Mouse (Mus musculus) G1E (cell line): ENCODE data around the gene Olfr366. TPM values are rescaled to one million over a fixed set of nuclear protein-coding genes. Genes with fewer than 3 reads are reported as not detected.
"Not testable (repeated sequence)": the region's sequence is repeated elsewhere in the genome, so short reads cannot be mapped to it uniquely, and the experiment has no call there.

Experiments used
- ATAC-seq: 2 replicates; pipeline ENCODE4 v1.8.0; 2016; ENCODE audit warnings: mild to moderate bottlenecking; ENCODE audit not compliant: insufficient number of reproducible peaks, poor library complexity, low FRiP score, severe bottlenecking; ENCODE audit errors: extremely low read depth
- DNase-seq: peaks from one replicate; pipeline ENCODE4 v3.0.0; 2012; ENCODE audit warnings: low spot score
- H3K27me3 ChIP-seq: 2 replicates; pipeline ENCODE4 v1.6.1; 2012; ENCODE audit warnings: mild to moderate bottlenecking, low read length, inconsistent platforms; ENCODE audit not compliant: insufficient read depth
- H3K36me3 ChIP-seq: replicated peaks from 2 replicates; pipeline ENCODE3; 2012; ENCODE audit warnings: mild to moderate bottlenecking, inconsistent platforms
- H3K4me1 ChIP-seq: 2 replicates; pipeline ENCODE4 v1.6.1; 2012; ENCODE audit warnings: low read depth, low read length, inconsistent platforms, mixed read lengths; ENCODE audit not compliant: insufficient read depth
- H3K4me3 ChIP-seq: 2 replicates; pipeline ENCODE4 v1.5.1; 2012; ENCODE audit warnings: low read depth, mild to moderate bottlenecking, inconsistent platforms, low read length, moderate library complexity, mixed read lengths
- H3K9me3 ChIP-seq: replicated peaks from 2 replicates; pipeline ENCODE4 v1.6.1; 2012; ENCODE audit warnings: inconsistent platforms
- CTCF ChIP-seq: IDR thresholded peaks from 2 replicates; pipeline ENCODE4 v1.5.1; 2012; ENCODE audit warnings: low read depth, low read length, inconsistent platforms, mixed read lengths
- GATA1 ChIP-seq: IDR thresholded peaks from 2 replicates; pipeline ENCODE4 v1.6.1; 2012; ENCODE audit warnings: borderline replicate concordance, low read length, inconsistent platforms, mixed read lengths
- GATA2 ChIP-seq: IDR thresholded peaks from 2 replicates; pipeline ENCODE4 v1.6.1; 2012; ENCODE audit warnings: low read depth, low read length, inconsistent platforms, borderline replicate concordance
- POLR2AphosphoS5 ChIP-seq: IDR thresholded peaks from 2 replicates; pipeline ENCODE4 v1.6.1; 2012; ENCODE audit warnings: low read depth, low read length, inconsistent platforms; ENCODE audit not compliant: insufficient replicate concordance
- TAL1 ChIP-seq: conservative IDR thresholded peaks from 2 replicates; pipeline ENCODE4 v1.6.1; 2012; ENCODE audit warnings: low read depth, low read length, inconsistent platforms, mixed read lengths
- polyA plus RNA-seq: library from polyadenylated mRNA; stranded (reverse); fragments of >175 nt; gene quantifications from 2 replicates; pipeline ENCODE4 v1.2.3, GENCODE M21; 2012
- total RNA-seq, 2 experiments: library from RNA; stranded (forward) in 1 of 2; stranded (reverse) in 1 of 2; fragments of 200-1000 nt in 1 of 2; fragments of >200 nt in 1 of 2; fragmentation: Nextera tagmentation in 1 of 2; gene quantifications; 2 replicates each; pipeline ENCODE4 v1.2.3; 2014 to 2017

Gene Olfr366
- not detected in 2 replicates for total RNA-seq (2014; fragmentation: Nextera tagmentation)
- 0.06 and 0.11 TPM in 2 replicates for total RNA-seq (2017)
- not detected in 2 replicates for polyA plus RNA-seq

DNA sequence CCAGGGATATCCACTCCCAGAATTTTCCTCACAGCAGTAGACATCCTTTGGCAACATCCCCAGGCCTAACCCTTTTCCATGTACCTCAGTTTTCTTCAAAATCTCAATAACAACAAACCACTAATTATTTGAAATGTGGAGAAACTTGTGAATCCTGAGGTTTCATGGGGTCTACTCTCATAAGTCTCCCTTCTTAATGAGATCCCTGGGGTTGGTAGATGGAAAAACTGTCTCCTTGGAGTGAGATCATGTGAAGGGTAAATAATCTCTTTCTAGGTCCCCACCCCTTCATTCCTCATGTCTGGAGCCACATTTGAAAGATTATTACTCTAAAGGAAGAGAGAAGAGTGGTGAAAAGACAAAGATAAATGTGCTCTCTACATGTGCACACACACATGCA lies at the start of gene Olfr366:
Gene Olfr366 (plus strand): TSS at position 301 of the 400 bp plus-strand sequence.
- no peak for DNase-seq
- TF ChIP-seq TAL1 (no peak), GATA1 (no peak), POLR2AphosphoS5 (no peak), CTCF (no peak), GATA2 (no peak)
- ATAC-seq, result no peak
- H3K9me3 ChIP-seq, result no peaks in the 10 kb centered on the region
- H3K27me3 ChIP-seq, result no peaks in the 10 kb centered on the region
- no peak within 1 kb of the TSS for H3K4me3 ChIP-seq
- H3K36me3 ChIP-seq, result no peaks in the 10 kb centered on the region
- H3K4me1 ChIP-seq, result no peaks in the 10 kb centered on the region

DNA sequence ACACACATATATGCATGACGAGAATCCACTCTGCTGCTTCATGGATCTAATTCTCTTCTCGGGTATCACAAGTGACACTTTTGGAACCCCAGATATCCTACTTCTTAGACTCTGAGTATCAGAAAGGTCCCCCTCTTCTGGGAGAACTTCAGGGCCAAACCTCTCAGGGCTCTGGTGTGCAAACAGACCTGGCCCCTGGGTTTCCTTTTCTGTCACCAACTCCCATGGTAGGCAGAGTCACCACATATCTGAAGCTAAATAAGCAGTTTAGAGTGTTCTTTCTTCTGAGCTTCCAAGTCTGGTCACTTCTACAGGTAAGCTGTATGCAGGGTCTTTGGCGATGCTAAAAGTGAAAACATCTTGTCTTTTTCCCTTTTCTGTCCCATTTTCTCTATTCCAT lies 23.5 kb upstream of the Olfr366 start, which contains the start of gene Olfr365:
Gene Olfr365 (plus strand): TSS at position 301 of the 400 bp plus-strand sequence.
- H3K4me3 ChIP-seq, result no peak within 1 kb of the TSS
- H3K27me3 ChIP-seq, result no peaks in the 10 kb centered on the region
- no peaks in the 10 kb centered on the region for H3K9me3 ChIP-seq
- DNase-seq (no peak), ATAC-seq (no peak)
- no peak for TF ChIP-seq POLR2AphosphoS5
- no peak for TF ChIP-seq GATA2
- no peak for TF ChIP-seq TAL1
- TF ChIP-seq CTCF, result no peak
- TF ChIP-seq GATA1, result no peak
- no peaks in the 10 kb centered on the region for H3K4me1 ChIP-seq
- no peaks in the 10 kb centered on the region for H3K36me3 ChIP-seq

DNA sequence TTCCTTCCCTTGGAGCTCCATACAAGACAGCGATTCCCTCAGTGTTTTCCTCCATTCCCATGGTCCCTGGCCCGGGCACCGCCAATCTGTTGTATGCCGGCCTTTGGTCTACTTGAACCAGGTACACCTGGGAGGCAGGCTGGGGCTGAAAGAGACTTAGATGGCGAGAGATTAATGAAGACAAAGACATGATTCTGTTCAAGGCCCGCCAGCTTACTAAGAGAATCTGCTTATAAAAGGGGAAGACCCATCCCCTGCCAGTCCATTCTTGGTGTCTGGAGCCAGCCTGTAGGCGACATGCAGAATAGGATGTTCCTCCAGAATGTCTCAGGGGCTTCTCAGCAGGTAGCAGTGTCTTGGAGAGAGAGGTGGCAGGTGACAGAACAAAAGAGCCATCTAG lies 50.4 kb downstream of the Olfr366 start:
- H3K27me3 ChIP-seq, H3K9me3 ChIP-seq, ATAC-seq, DNase-seq, H3K36me3 ChIP-seq, H3K4me3 ChIP-seq, H3K4me1 ChIP-seq: not testable (repeated sequence)

Other genes with a start within 250 kb of the Olfr366 start
- gene Olfr357, start 217.7 kb upstream of the Olfr366 start, total RNA-seq (2014; fragmentation: Nextera tagmentation), result not detected in 2 replicates
- 0.06 and 0.11 TPM in 2 replicates for gene Olfr357, start 217.7 kb upstream of the Olfr366 start, total RNA-seq (2017)
- gene Olfr357, start 217.7 kb upstream of the Olfr366 start, polyA plus RNA-seq, result not detected in 2 replicates
- not detected in 2 replicates for gene Olfr358, start 202.2 kb upstream of the Olfr366 start, total RNA-seq (2014; fragmentation: Nextera tagmentation)
- 0.05 and 0.06 TPM in 2 replicates for gene Olfr358, start 202.2 kb upstream of the Olfr366 start, total RNA-seq (2017)
- not detected in 2 replicates for gene Olfr358, start 202.2 kb upstream of the Olfr366 start, polyA plus RNA-seq
- not detected in 2 replicates for gene Olfr360, start 145.8 kb upstream of the Olfr366 start, total RNA-seq (2014; fragmentation: Nextera tagmentation)
- 0.16 TPM in 1 of 2 replicates, not detected in the other for gene Olfr360, start 145.8 kb upstream of the Olfr366 start, total RNA-seq (2017)
- not detected in 2 replicates for gene Olfr360, start 145.8 kb upstream of the Olfr366 start, polyA plus RNA-seq
- gene Olfr361, start 122.3 kb upstream of the Olfr366 start, total RNA-seq (2014; fragmentation: Nextera tagmentation), result not detected in 2 replicates
- gene Olfr361, start 122.3 kb upstream of the Olfr366 start, total RNA-seq (2017), result 0.06 and 0.11 TPM in 2 replicates
- not detected in 2 replicates for gene Olfr361, start 122.3 kb upstream of the Olfr366 start, polyA plus RNA-seq
- gene Olfr362, start 93.7 kb upstream of the Olfr366 start, total RNA-seq (2014; fragmentation: Nextera tagmentation), result not detected in 2 replicates
- 0.16 TPM in 1 of 2 replicates, not detected in the other for gene Olfr362, start 93.7 kb upstream of the Olfr366 start, total RNA-seq (2017)
- not detected in 2 replicates for gene Olfr362, start 93.7 kb upstream of the Olfr366 start, polyA plus RNA-seq
- gene Olfr364-ps1, start 72.3 kb upstream of the Olfr366 start, total RNA-seq (2014; fragmentation: Nextera tagmentation), result not detected in 2 replicates
- gene Olfr364-ps1, start 72.3 kb upstream of the Olfr366 start, total RNA-seq (2017), result 0.06 and 0.27 TPM in 2 replicates
- not detected in 2 replicates for gene Olfr364-ps1, start 72.3 kb upstream of the Olfr366 start, polyA plus RNA-seq
- gene Olfr365, start 23.4 kb upstream of the Olfr366 start, total RNA-seq (2014; fragmentation: Nextera tagmentation), result not detected in 2 replicates
- gene Olfr365, start 23.4 kb upstream of the Olfr366 start, total RNA-seq (2017), result 0.05 and 0.17 TPM in 2 replicates
- gene Olfr365, start 23.4 kb upstream of the Olfr366 start, polyA plus RNA-seq, result not detected in 2 replicates
- not detected in 2 replicates for gene Olfr368, start 114.9 kb downstream of the Olfr366 start, total RNA-seq (2014; fragmentation: Nextera tagmentation)
- not detected in 2 replicates for gene Olfr368, start 114.9 kb downstream of the Olfr366 start, total RNA-seq (2017)
- gene Olfr368, start 114.9 kb downstream of the Olfr366 start, polyA plus RNA-seq, result not detected in 2 replicates
- gene Pdcl, start 147.8 kb downstream of the Olfr366 start, total RNA-seq (2014; fragmentation: Nextera tagmentation), result 43.0 and 46.4 TPM in 2 replicates
- gene Pdcl, start 147.8 kb downstream of the Olfr366 start, total RNA-seq (2017), result 58.4 and 72.6 TPM in 2 replicates
- 13.6 and 22.7 TPM in 2 replicates for gene Pdcl, start 147.8 kb downstream of the Olfr366 start, polyA plus RNA-seq
- gene Rc3h2, start 211.3 kb downstream of the Olfr366 start, total RNA-seq (2014; fragmentation: Nextera tagmentation), result 86.0 and 118 TPM in 2 replicates
- gene Rc3h2, start 211.3 kb downstream of the Olfr366 start, total RNA-seq (2017), result 58.3 and 68.1 TPM in 2 replicates
- 1.7 and 2.1 TPM in 2 replicates for gene Rc3h2, start 211.3 kb downstream of the Olfr366 start, polyA plus RNA-seq
- gene Zbtb26, start 231.6 kb downstream of the Olfr366 start, total RNA-seq (2014; fragmentation: Nextera tagmentation), result 37.1 and 37.3 TPM in 2 replicates
- gene Zbtb26, start 231.6 kb downstream of the Olfr366 start, total RNA-seq (2017), result 21.1 and 25.7 TPM in 2 replicates
- 0.67 and 0.85 TPM in 2 replicates for gene Zbtb26, start 231.6 kb downstream of the Olfr366 start, polyA plus RNA-seq
- 33.8 and 34.4 TPM in 2 replicates for gene Zbtb6, start 231.6 kb downstream of the Olfr366 start, total RNA-seq (2014; fragmentation: Nextera tagmentation)
- gene Zbtb6, start 231.6 kb downstream of the Olfr366 start, total RNA-seq (2017), result 43.4 and 48.2 TPM in 2 replicates
- 0.55 and 0.98 TPM in 2 replicates for gene Zbtb6, start 231.6 kb downstream of the Olfr366 start, polyA plus RNA-seq
- 76.2 and 80.4 TPM in 2 replicates for gene Rabgap1, start 231.7 kb downstream of the Olfr366 start, total RNA-seq (2014; fragmentation: Nextera tagmentation)
- 83.5 and 101 TPM in 2 replicates for gene Rabgap1, start 231.7 kb downstream of the Olfr366 start, total RNA-seq (2017)
- 2.8 and 4.3 TPM in 2 replicates for gene Rabgap1, start 231.7 kb downstream of the Olfr366 start, polyA plus RNA-seq